11 mouse cellular contexts compared by ENCODE assay signal in the genomic region with DNA sequence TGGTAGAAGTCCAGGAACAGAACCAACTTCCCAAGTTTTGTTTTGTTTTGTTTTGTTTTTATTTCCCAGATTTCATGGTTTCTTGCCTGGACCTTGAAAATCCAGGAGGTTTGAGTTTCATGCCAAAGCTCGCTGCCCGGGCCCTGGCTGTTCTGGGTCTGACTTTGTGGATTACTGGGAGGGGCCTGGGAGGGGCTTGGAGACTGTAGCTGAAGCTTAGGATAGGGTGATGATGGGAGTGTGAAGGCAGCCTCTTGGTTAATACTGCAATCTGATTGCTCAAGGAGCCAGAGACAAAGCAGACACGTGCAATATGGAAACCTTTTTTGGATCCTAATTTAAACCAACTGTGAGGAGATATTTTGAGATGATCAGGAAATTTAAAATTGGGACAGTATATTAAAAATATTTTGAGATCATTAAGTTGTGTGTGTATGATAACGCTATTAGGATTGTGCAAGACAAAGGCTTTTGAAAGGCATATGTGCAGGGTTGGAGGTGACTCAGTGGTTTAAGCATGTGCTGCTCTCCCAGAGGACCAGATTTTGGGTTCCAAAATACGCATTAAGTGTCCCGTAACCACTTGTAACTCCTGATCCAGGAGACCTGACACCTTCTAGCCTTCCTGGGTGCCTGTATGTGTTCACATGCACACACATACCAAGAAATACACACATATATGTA.
DNase-seq lines count a peak whose midpoint lies in the region; ATAC-seq and TF ChIP-seq lines count a peak whose summit lies in the region.
"Had no signal": no experiment of that assay in that cellular context is flagged by ENCODE, and none has a peak within 500 bp of the region (broad histone marks: within the 10 kb centered on the region; RNA-seq: fewer than 3 reads in every experiment).

No protein-coding gene starts in this region.

- H3K27me3 ChIP-seq in heart, embryonic 12.5 days (replicated peaks), result no peaks in the 10 kb centered on the region
- no peaks in the 10 kb centered on the region for H3K27me3 ChIP-seq in stomach, embryonic 15.5 days (replicated peaks)
- H3K27me3 ChIP-seq in liver, embryonic 11.5 days (replicated peaks; ENCODE audit: control insufficient read depth, insufficient read depth, low read length), result no peaks in the 10 kb centered on the region
- H3K27me3 ChIP-seq in intestine, postnatal 0 days (replicated peaks; ENCODE audit: control insufficient read depth, insufficient read depth, low read length), result no peaks in the 10 kb centered on the region
- H3K27me3 ChIP-seq: Patski had no signal

- peaks cover 28% of the 10 kb centered on the region for H3K4me1 ChIP-seq in heart, embryonic 12.5 days (replicated peaks)
- H3K4me1 ChIP-seq in stomach, embryonic 15.5 days, result peaks cover 5% of the 10 kb centered on the region; the same call in 1 of the 2 replicates
- H3K4me1 ChIP-seq in liver, embryonic 11.5 days (replicated peaks; ENCODE audit: control insufficient read depth, insufficient read depth, low read length), result peaks cover 2% of the 10 kb centered on the region
- no peaks in the 10 kb centered on the region; the same call in 1 of the 2 replicates for H3K4me1 ChIP-seq in intestine, postnatal 0 days (replicated peaks; ENCODE audit: control insufficient read depth, insufficient read depth, low read length)

- 45% methylated on average over 6 of the region's 6 CpGs for WGBS in heart, embryonic 12.5 days
- 64% methylated on average over 6 of the region's 6 CpGs for WGBS in stomach, embryonic 15.5 days
- 57% methylated on average over 6 of the region's 6 CpGs for WGBS in liver, embryonic 11.5 days
- WGBS in intestine, postnatal 0 days, result 69% methylated on average over 6 of the region's 6 CpGs

- peak; percentile 58 to 68 for DNase-seq in heart, adult 9 months (ENCODE audit: low spot score in 2 of 2)
- DNase-seq in heart, postnatal 10 days, result no peak
- peak; percentile 79 for DNase-seq in ZHBTc4 (ENCODE audit: low read depth, low spot score)
- DNase-seq in liver, embryonic 11.5 days (ENCODE audit: low spot score), result no peak
- DNase-seq in left cerebral cortex, postnatal 4 days, result no peak
- DNase-seq: cerebellum, adult 2 months; right cerebral cortex, postnatal 4 days had no signal

- H3K4me3 ChIP-seq in heart, embryonic 12.5 days, result no peak overlapping the region
- no peak overlapping the region for H3K4me3 ChIP-seq in stomach, embryonic 15.5 days (replicated peaks)
- H3K4me3 ChIP-seq in liver, embryonic 11.5 days (ENCODE audit: low read depth, low read length), result no peak overlapping the region
- no peak overlapping the region for H3K4me3 ChIP-seq in intestine, postnatal 0 days (ENCODE audit: low read depth, low read length)

- TF ChIP-seq CTCF in intestine, postnatal 0 days (IDR thresholded peaks at IDR 0.05; ENCODE audit: low read depth), result no peak

- no peak overlapping the region for H3K9ac ChIP-seq in heart, embryonic 12.5 days
- H3K9ac ChIP-seq in stomach, embryonic 15.5 days, result no peak overlapping the region
- H3K9ac ChIP-seq in liver, embryonic 11.5 days (ENCODE audit: low read depth, low read length), result no peak overlapping the region
- H3K9ac ChIP-seq in intestine, postnatal 0 days (ENCODE audit: low read depth, low read length), result no peak overlapping the region

- peak overlapping the region; percentile 22; the same call in 1 of the 2 replicates for H3K4me2 ChIP-seq in heart, embryonic 12.5 days
- no peak overlapping the region for H3K4me2 ChIP-seq in stomach, embryonic 15.5 days
- H3K4me2 ChIP-seq in liver, embryonic 11.5 days, result no peak overlapping the region
- no peak overlapping the region for H3K4me2 ChIP-seq in intestine, postnatal 0 days (replicated peaks; ENCODE audit: low read depth)

- ATAC-seq in heart, embryonic 12.5 days (ENCODE audit: insufficient number of reproducible peaks, low FRiP score), result no peak
- ATAC-seq in stomach, embryonic 15.5 days (ENCODE audit: insufficient read depth, low FRiP score, low read depth), result no peak
- no peak for ATAC-seq in liver, embryonic 11.5 days (replicated peaks; ENCODE audit: low FRiP score)
- no peak for ATAC-seq in intestine, postnatal 0 days
- ATAC-seq: Patski had no signal

- peaks cover 12% of the 10 kb centered on the region for H3K9me3 ChIP-seq in heart, embryonic 12.5 days (replicated peaks)
- no peaks in the 10 kb centered on the region for H3K9me3 ChIP-seq in stomach, embryonic 15.5 days
- no peaks in the 10 kb centered on the region for H3K9me3 ChIP-seq in liver, embryonic 11.5 days (ENCODE audit: control insufficient read depth, low read length)
- H3K9me3 ChIP-seq in intestine, postnatal 0 days (ENCODE audit: control insufficient read depth), result no peaks in the 10 kb centered on the region

- 0 out of 2 replicates have a peak overlapping the region, but pooled peaks have one; percentile 20 for H3K27ac ChIP-seq in heart, embryonic 12.5 days (ENCODE audit: poor library complexity, severe bottlenecking)
- H3K27ac ChIP-seq in stomach, embryonic 15.5 days, result 0 out of 2 replicates have a peak overlapping the region, but pooled peaks have one; percentile 31
- no peak overlapping the region for H3K27ac ChIP-seq in liver, embryonic 11.5 days (ENCODE audit: low read depth, low read length)
- H3K27ac ChIP-seq in intestine, postnatal 0 days (ENCODE audit: low read depth, low read length), result no peak overlapping the region

- H3K36me3 ChIP-seq in heart, embryonic 12.5 days, result no peaks in the 10 kb centered on the region
- no peaks in the 10 kb centered on the region for H3K36me3 ChIP-seq in stomach, embryonic 15.5 days
- H3K36me3 ChIP-seq in liver, embryonic 11.5 days (ENCODE audit: control insufficient read depth, insufficient read depth, low read length), result no peaks in the 10 kb centered on the region
- no peaks in the 10 kb centered on the region for H3K36me3 ChIP-seq in intestine, postnatal 0 days (ENCODE audit: control insufficient read depth, insufficient read depth)

- intact Hi-C loops in heart, postnatal 10 days (cut with DNase I), result loop anchor here (5.0 kb wide), 2 partner anchors 47 to 67 kb away; partner anchors contain the start of gene Sp3
- intact Hi-C loops in left cerebral cortex, postnatal 4 days (cut with DNase I), result no loop called here

Comparison
In these comparisons a context has a peak if more than half of its experiments do, and no peak if none do; other contexts are left out.
1. DNase-seq: peak in heart, adult 9 months (2 of 2) and ZHBTc4 (single experiment); none in heart, postnatal 10 days (0 of 2), liver, embryonic 11.5 days (single experiment) and left cerebral cortex, postnatal 4 days (single experiment).
2. H3K27ac ChIP-seq: peak in heart, embryonic 12.5 days (single experiment) and stomach, embryonic 15.5 days (single experiment); none in liver, embryonic 11.5 days (single experiment) and intestine, postnatal 0 days (single experiment).